Mouse (Mus musculus): ENCODE results near the gene Arl4d. TPM values are rescaled to one million over a fixed set of nuclear protein-coding genes. Genes with fewer than 3 reads are reported as not detected.

The Arl4d gene
- polyA plus RNA-seq (2014; fragmentation: Illumina TruSeq; extraction: RNeasy Lipid Tissue Mini Kit (QIAGEN cat#74804); ENCODE audit: low read depth, low replicate concordance), result 4.0 TPM

GRCm38 (mm10) chr11:101664825-101665635, at the start of gene Arl4d:
TSS of gene Arl4d (plus strand) at chr11:101665541.

GRCm38 (mm10) chr11:101626995-101627856, 38.1 kb upstream of the Arl4d start, which contains the start of gene Rdm1:
TSS of gene Rdm1 (plus strand) at chr11:101627195.

Other genes starting within 250 kb of the Arl4d start
- 4.6 TPM for gene Aarsd1, start 247.9 kb upstream of the Arl4d start, polyA plus RNA-seq (2014; fragmentation: Illumina TruSeq; extraction: RNeasy Lipid Tissue Mini Kit (QIAGEN cat#74804); ENCODE audit: low read depth, low replicate concordance)
- gene Gm27029, start 240.7 kb upstream of the Arl4d start, polyA plus RNA-seq (2014; fragmentation: Illumina TruSeq; extraction: RNeasy Lipid Tissue Mini Kit (QIAGEN cat#74804); ENCODE audit: low read depth, low replicate concordance), result 0.41 TPM
- 1.9 TPM for gene Rundc1, start 240.5 kb upstream of the Arl4d start, polyA plus RNA-seq (2014; fragmentation: Illumina TruSeq; extraction: RNeasy Lipid Tissue Mini Kit (QIAGEN cat#74804); ENCODE audit: low read depth, low replicate concordance)
- 14.0 TPM for gene Ptges3l, start 240.2 kb upstream of the Arl4d start, polyA plus RNA-seq (2014; fragmentation: Illumina TruSeq; extraction: RNeasy Lipid Tissue Mini Kit (QIAGEN cat#74804); ENCODE audit: low read depth, low replicate concordance)
- 23.8 TPM for gene Rpl27, start 223.2 kb upstream of the Arl4d start, polyA plus RNA-seq (2014; fragmentation: Illumina TruSeq; extraction: RNeasy Lipid Tissue Mini Kit (QIAGEN cat#74804); ENCODE audit: low read depth, low replicate concordance)
- gene Ifi35, start 217.1 kb upstream of the Arl4d start, polyA plus RNA-seq (2014; fragmentation: Illumina TruSeq; extraction: RNeasy Lipid Tissue Mini Kit (QIAGEN cat#74804); ENCODE audit: low read depth, low replicate concordance), result 0.25 TPM
- 12.6 TPM for gene Rnd2, start 200.5 kb upstream of the Arl4d start, polyA plus RNA-seq (2014; fragmentation: Illumina TruSeq; extraction: RNeasy Lipid Tissue Mini Kit (QIAGEN cat#74804); ENCODE audit: low read depth, low replicate concordance)
- 2.6 TPM for gene Vat1, start 199.3 kb upstream of the Arl4d start, polyA plus RNA-seq (2014; fragmentation: Illumina TruSeq; extraction: RNeasy Lipid Tissue Mini Kit (QIAGEN cat#74804); ENCODE audit: low read depth, low replicate concordance)
- 26.7 TPM for gene Brca1, start 113.6 kb upstream of the Arl4d start, polyA plus RNA-seq (2014; fragmentation: Illumina TruSeq; extraction: RNeasy Lipid Tissue Mini Kit (QIAGEN cat#74804); ENCODE audit: low read depth, low replicate concordance)
- gene Nbr1, start 113.4 kb upstream of the Arl4d start, polyA plus RNA-seq (2014; fragmentation: Illumina TruSeq; extraction: RNeasy Lipid Tissue Mini Kit (QIAGEN cat#74804); ENCODE audit: low read depth, low replicate concordance), result 301 TPM
- gene Tmem106a, start 83.3 kb upstream of the Arl4d start, polyA plus RNA-seq (2014; fragmentation: Illumina TruSeq; extraction: RNeasy Lipid Tissue Mini Kit (QIAGEN cat#74804); ENCODE audit: low read depth, low replicate concordance), result 3.9 TPM
- 90.8 TPM for gene Gm11634, start 66.3 kb upstream of the Arl4d start, polyA plus RNA-seq (2014; fragmentation: Illumina TruSeq; extraction: RNeasy Lipid Tissue Mini Kit (QIAGEN cat#74804); ENCODE audit: low read depth, low replicate concordance)
- gene Rdm1, start 38.3 kb upstream of the Arl4d start, polyA plus RNA-seq (2014; fragmentation: Illumina TruSeq; extraction: RNeasy Lipid Tissue Mini Kit (QIAGEN cat#74804); ENCODE audit: low read depth, low replicate concordance), result not detected
- 40.7 TPM for gene Dhx8, start 67.4 kb downstream of the Arl4d start, polyA plus RNA-seq (2014; fragmentation: Illumina TruSeq; extraction: RNeasy Lipid Tissue Mini Kit (QIAGEN cat#74804); ENCODE audit: low read depth, low replicate concordance)
- gene Etv4, start 119.8 kb downstream of the Arl4d start, polyA plus RNA-seq (2014; fragmentation: Illumina TruSeq; extraction: RNeasy Lipid Tissue Mini Kit (QIAGEN cat#74804); ENCODE audit: low read depth, low replicate concordance), result not detected
- gene Meox1, start 228.8 kb downstream of the Arl4d start, polyA plus RNA-seq (2014; fragmentation: Illumina TruSeq; extraction: RNeasy Lipid Tissue Mini Kit (QIAGEN cat#74804); ENCODE audit: low read depth, low replicate concordance), result 1.6 TPM

All from testis, adult 10 weeks (tissue).